Mouse (Mus musculus): ENCODE measurements around the gene 4930404H24Rik. TPM values are rescaled to one million over a fixed set of nuclear protein-coding genes. Genes with fewer than 3 reads are reported as not detected.

4930404H24Rik gene
- polyA plus RNA-seq, 1 experiment from 2014 or later = not detected

DNA sequence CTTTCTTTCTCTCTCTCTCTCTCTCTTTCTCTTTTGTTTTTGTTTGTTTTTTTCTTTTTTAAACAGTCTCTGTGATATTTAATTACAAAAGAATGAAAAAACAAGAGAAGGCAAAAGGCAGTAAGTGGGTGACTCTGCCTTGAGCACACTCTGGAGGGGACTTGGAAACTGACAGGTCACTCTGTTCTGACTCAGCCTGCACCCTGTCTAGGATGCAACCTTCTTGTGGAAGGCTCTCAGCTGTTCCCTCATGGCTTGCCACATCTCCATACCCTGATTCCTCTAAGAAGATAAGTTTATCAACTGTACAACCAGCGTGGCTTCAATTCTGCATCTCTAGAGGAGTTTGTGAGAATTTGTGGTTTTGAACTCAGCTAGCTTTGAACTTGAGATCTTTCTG lies 25.2 kb upstream of the 4930404H24Rik start:
- no peak overlapping the region for H3K4me2 ChIP-seq (ENCODE audit: low read length)
- H3K36me3 ChIP-seq (ENCODE audit: control insufficient read depth, insufficient read depth, low read length) = peaks cover 4% of the 10 kb centered on the region; the same call in 1 of the 2 replicates
- no peak overlapping the region for H3K27ac ChIP-seq (replicated peaks in 1 of 2; ENCODE audit: control insufficient read depth in 1 of 2, insufficient read depth in 1 of 2, low read depth in 2 of 2, low read length in 2 of 2)
- H3K4me1 ChIP-seq (ENCODE audit: control insufficient read depth in 2 of 2, insufficient read depth in 2 of 2, low read length in 2 of 2) = peaks cover 12 to 13% of the 10 kb centered on the region in 2 experiments
- WGBS = 63% methylated on average over 1 of the region's 1 CpGs
- no peak overlapping the region for H3K9ac ChIP-seq (ENCODE audit: low read length)
- no peak for ATAC-seq (ENCODE audit: insufficient number of reproducible peaks, insufficient read depth, low FRiP score, low read depth)
- peaks cover 4% of the 10 kb centered on the region; the same call in 1 of the 2 replicates for H3K9me3 ChIP-seq (ENCODE audit: control insufficient read depth, low read length)
- no peaks in the 10 kb centered on the region for H3K27me3 ChIP-seq (ENCODE audit: control insufficient read depth, insufficient read depth, low read length)
- H3K4me3 ChIP-seq (ENCODE audit: control insufficient read depth in 1 of 2, insufficient read depth in 1 of 2, low read depth in 1 of 2, low read length in 2 of 2) = no peak overlapping the region

DNA sequence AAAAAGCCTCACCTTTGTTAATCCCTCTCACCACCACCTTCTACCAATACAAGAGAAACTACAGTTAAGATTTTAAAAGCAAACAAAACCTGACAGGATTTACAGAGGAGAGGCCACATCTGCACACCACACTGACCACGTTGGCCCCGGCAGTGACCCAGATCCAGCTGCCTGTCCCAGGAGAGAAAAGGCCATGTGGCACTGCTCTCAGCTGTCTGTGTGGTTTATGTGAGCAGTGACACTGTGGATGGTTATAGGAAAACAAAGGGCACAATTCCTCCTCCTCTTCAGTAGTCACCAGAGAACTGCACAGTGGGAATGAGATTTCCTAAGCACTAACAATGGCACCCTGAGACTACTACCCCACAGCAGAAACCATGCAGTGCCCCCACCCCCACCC lies 23.3 kb upstream of the 4930404H24Rik start:
- H3K27ac ChIP-seq (replicated peaks in 1 of 2; ENCODE audit: control insufficient read depth in 1 of 2, insufficient read depth in 1 of 2, low read depth in 2 of 2, low read length in 2 of 2) = 0 out of 4 replicates have a peak overlapping the region, but pooled peaks of 1 of the 2 experiments have one; percentile 41
- no peaks in the 10 kb centered on the region for H3K36me3 ChIP-seq (ENCODE audit: control insufficient read depth, insufficient read depth, low read length)
- H3K4me2 ChIP-seq (ENCODE audit: low read length) = no peak overlapping the region
- ATAC-seq (ENCODE audit: insufficient number of reproducible peaks, insufficient read depth, low FRiP score, low read depth) = no peak
- H3K4me1 ChIP-seq (ENCODE audit: control insufficient read depth in 2 of 2, insufficient read depth in 2 of 2, low read length in 2 of 2) = peaks cover 17 to 21% of the 10 kb centered on the region in 2 experiments
- no peak overlapping the region for H3K9ac ChIP-seq (ENCODE audit: low read length)
- H3K4me3 ChIP-seq (ENCODE audit: control insufficient read depth in 1 of 2, insufficient read depth in 1 of 2, low read depth in 1 of 2, low read length in 2 of 2) = no peak overlapping the region
- no peaks in the 10 kb centered on the region for H3K27me3 ChIP-seq (ENCODE audit: control insufficient read depth, insufficient read depth, low read length)
- WGBS = 49% methylated on average over 2 of the region's 2 CpGs
- H3K9me3 ChIP-seq (ENCODE audit: control insufficient read depth, low read length) = no peaks in the 10 kb centered on the region

DNA sequence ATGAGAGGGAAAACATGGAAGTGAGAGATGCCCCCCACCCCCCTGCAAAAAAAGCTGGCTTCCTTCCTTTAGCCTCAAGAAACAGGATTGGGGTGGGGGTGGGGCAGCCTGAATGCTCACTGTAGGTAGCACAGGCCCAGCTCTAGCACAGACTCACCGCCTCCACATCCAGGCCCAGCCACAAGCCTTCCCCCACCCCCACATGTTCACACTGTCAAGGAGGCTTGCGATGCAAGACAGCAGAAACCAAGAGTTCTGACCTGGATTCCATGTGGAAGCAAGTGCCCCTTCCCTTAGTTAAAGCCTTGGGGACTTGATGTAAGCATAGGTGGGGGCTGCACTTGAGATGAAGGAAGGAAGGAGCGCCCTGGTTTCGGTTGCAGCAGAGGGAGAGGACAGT lies 22.8 kb upstream of the 4930404H24Rik start:
- peak overlapping the region in 1 of 2 experiments; percentile 41; a peak in 1 of 4 replicates for H3K27ac ChIP-seq (replicated peaks in 1 of 2; ENCODE audit: control insufficient read depth in 1 of 2, insufficient read depth in 1 of 2, low read depth in 2 of 2, low read length in 2 of 2)
- no peak overlapping the region for H3K4me2 ChIP-seq (ENCODE audit: low read length)

DNA sequence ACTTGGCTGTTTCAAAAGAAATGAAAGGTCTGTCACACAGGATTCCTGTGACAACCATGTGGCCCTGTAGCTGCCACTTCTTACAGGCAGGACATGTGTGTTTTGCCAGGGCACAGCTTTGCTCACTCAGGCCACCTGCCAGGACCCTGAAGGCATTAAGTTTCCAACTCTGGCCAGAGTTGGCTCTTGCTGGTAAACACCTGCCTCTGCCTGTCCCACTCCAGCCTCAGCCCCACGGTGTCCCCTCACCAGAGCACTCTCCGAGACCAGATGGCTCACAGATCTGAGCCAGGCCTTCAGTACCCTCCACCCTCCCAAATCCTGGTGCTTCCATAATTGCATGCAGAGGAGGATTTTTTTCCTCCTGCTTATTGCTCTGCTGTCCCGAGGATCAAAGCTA lies 21.6 kb upstream of the 4930404H24Rik start:
- H3K36me3 ChIP-seq (ENCODE audit: control insufficient read depth, insufficient read depth, low read length) = no peaks in the 10 kb centered on the region
- no peak overlapping the region for H3K27ac ChIP-seq (replicated peaks in 1 of 2; ENCODE audit: control insufficient read depth in 1 of 2, insufficient read depth in 1 of 2, low read depth in 2 of 2, low read length in 2 of 2)
- no peak overlapping the region for H3K9ac ChIP-seq (ENCODE audit: low read length)
- H3K4me1 ChIP-seq (ENCODE audit: control insufficient read depth in 2 of 2, insufficient read depth in 2 of 2, low read length in 2 of 2) = peaks cover 34 to 37% of the 10 kb centered on the region in 2 experiments
- no peak overlapping the region for H3K4me2 ChIP-seq (ENCODE audit: low read length)
- H3K27me3 ChIP-seq (ENCODE audit: control insufficient read depth, insufficient read depth, low read length) = no peaks in the 10 kb centered on the region
- no peak for ATAC-seq (ENCODE audit: insufficient number of reproducible peaks, insufficient read depth, low FRiP score, low read depth)
- H3K9me3 ChIP-seq (ENCODE audit: control insufficient read depth, low read length) = no peaks in the 10 kb centered on the region
- WGBS = 76% methylated on average over 3 of the region's 3 CpGs
- no peak overlapping the region for H3K4me3 ChIP-seq (ENCODE audit: control insufficient read depth in 1 of 2, insufficient read depth in 1 of 2, low read depth in 1 of 2, low read length in 2 of 2)

More for the DNA sequence above, 22.8 kb upstream of the 4930404H24Rik start:
- no peaks in the 10 kb centered on the region for H3K9me3 ChIP-seq (ENCODE audit: control insufficient read depth, low read length)
- WGBS = 42% methylated on average over 4 of the region's 4 CpGs
- H3K4me3 ChIP-seq (ENCODE audit: control insufficient read depth in 1 of 2, insufficient read depth in 1 of 2, low read depth in 1 of 2, low read length in 2 of 2) = no peak overlapping the region
- H3K9ac ChIP-seq (ENCODE audit: low read length) = no peak overlapping the region
- no peaks in the 10 kb centered on the region for H3K36me3 ChIP-seq (ENCODE audit: control insufficient read depth, insufficient read depth, low read length)
- no peaks in the 10 kb centered on the region for H3K27me3 ChIP-seq (ENCODE audit: control insufficient read depth, insufficient read depth, low read length)
- H3K4me1 ChIP-seq (ENCODE audit: control insufficient read depth in 2 of 2, insufficient read depth in 2 of 2, low read length in 2 of 2) = peaks cover 21 to 25% of the 10 kb centered on the region in 2 experiments
- ATAC-seq (ENCODE audit: insufficient number of reproducible peaks, insufficient read depth, low FRiP score, low read depth) = no peak

DNA sequence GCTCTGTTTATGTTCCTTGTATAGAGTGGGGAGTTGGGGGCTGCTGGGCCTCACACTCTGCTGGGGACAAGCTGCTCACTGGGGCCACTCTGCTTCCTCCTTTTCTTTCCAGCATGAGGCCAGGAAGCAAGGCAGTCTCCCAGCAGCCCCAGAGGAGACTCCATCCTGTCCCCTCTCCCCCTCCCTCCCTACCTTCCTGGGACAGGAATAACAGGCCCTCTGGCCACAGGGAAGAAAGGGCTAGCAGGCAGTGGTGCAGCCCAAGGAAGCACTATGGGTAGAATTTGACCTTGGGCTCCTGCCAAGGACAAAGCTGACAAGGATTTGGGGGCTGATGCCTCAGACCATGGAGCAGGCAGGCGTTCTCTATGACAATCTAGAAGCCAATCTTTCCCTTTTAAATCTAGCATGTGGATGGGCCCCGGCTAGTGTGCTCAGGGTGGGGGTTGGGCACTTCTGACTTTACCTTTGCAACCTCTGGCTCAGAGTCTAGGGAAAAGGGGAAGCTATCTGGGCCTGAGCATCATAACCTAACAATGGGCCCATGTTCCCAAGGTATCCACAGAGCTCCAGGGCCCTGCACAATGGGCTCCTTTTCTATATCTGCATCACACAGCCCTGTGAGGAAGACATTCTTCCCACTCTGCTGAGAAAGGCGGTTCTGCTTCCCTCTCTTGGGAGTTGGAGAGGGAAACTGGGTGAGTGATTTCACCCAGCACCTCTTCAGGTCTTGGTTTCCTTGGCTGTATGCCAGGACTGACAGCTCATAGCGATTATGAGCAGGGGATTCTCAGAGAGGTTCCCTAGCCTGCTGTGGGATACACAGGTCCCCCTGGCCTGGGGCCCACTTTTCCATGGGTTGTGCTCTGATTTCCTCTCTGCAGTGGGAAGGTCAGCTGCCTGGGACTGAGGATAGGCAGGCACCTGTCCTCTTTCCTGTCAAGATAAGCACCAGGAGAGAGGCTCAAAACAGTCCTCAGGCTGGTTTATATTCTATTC lies 17.2 kb upstream of the 4930404H24Rik start:
- Histone ChIP-seq H3K4me2 (ENCODE audit: low read length) (peak overlapping the region; percentile 35), H3K9me3 (ENCODE audit: control insufficient read depth, low read length) (no peaks in the 10 kb centered on the region), H3K9ac (ENCODE audit: low read length) (0 out of 2 replicates have a peak overlapping the region, but pooled peaks have one; percentile 30), H3K4me3 (ENCODE audit: control insufficient read depth in 1 of 2, insufficient read depth in 1 of 2, low read depth in 1 of 2, low read length in 2 of 2) (no peak overlapping the region), H3K36me3 (ENCODE audit: control insufficient read depth, insufficient read depth, low read length) (peaks cover 4% of the 10 kb centered on the region; the same call in 1 of the 2 replicates), H3K27ac (replicated peaks in 1 of 2; ENCODE audit: control insufficient read depth in 1 of 2, insufficient read depth in 1 of 2, low read depth in 2 of 2, low read length in 2 of 2) (peak overlapping the region; percentile 81 to 86), H3K27me3 (ENCODE audit: control insufficient read depth, insufficient read depth, low read length) (no peaks in the 10 kb centered on the region), H3K4me1 (ENCODE audit: control insufficient read depth in 2 of 2, insufficient read depth in 2 of 2, low read length in 2 of 2) (peaks cover 42 to 55% of the 10 kb centered on the region in 2 experiments)
- ATAC-seq (ENCODE audit: insufficient number of reproducible peaks, insufficient read depth, low FRiP score, low read depth) = peak; percentile 75
- WGBS = 5% methylated on average over 4 of the region's 4 CpGs

DNA sequence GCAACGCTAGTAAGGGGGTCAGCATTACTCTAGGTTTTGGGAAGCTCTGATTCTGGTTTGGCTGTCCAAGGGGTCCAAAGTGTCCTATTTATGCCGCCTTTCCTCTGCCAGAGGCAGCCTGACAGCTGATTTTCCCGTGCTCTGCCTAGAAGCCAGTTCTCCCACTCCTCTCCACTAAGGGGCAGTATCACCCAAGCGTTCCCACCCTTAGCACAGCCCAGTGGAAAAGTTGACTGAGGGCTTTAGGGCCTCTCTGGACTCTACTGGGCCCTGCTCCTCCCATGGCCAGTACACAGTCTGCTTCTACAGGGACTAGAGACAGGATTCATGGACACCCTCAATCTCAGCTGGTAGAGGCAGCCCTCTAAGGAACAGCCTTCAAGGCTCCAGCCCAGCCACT lies 14.0 kb upstream of the 4930404H24Rik start:
- Histone ChIP-seq H3K9ac (ENCODE audit: low read length) (peak overlapping the region; percentile 12; the same call in 1 of the 2 replicates), H3K27ac (replicated peaks in 1 of 2; ENCODE audit: control insufficient read depth in 1 of 2, insufficient read depth in 1 of 2, low read depth in 2 of 2, low read length in 2 of 2) (peak overlapping the region; percentile 37 to 59), H3K4me1 (ENCODE audit: control insufficient read depth in 2 of 2, insufficient read depth in 2 of 2, low read length in 2 of 2) (peaks cover 46 to 68% of the 10 kb centered on the region in 2 experiments), H3K4me2 (ENCODE audit: low read length) (no peak overlapping the region), H3K4me3 (ENCODE audit: control insufficient read depth in 1 of 2, insufficient read depth in 1 of 2, low read depth in 1 of 2, low read length in 2 of 2) (no peak overlapping the region), H3K27me3 (ENCODE audit: control insufficient read depth, insufficient read depth, low read length) (no peaks in the 10 kb centered on the region), H3K36me3 (ENCODE audit: control insufficient read depth, insufficient read depth, low read length) (peaks cover 4% of the 10 kb centered on the region; the same call in 1 of the 2 replicates), H3K9me3 (ENCODE audit: control insufficient read depth, low read length) (no peaks in the 10 kb centered on the region)
- peak; percentile 44; the same call in 1 of the 2 replicates for ATAC-seq (ENCODE audit: insufficient number of reproducible peaks, insufficient read depth, low FRiP score, low read depth)
- WGBS = 6% methylated on average over 4 of the region's 4 CpGs

DNA sequence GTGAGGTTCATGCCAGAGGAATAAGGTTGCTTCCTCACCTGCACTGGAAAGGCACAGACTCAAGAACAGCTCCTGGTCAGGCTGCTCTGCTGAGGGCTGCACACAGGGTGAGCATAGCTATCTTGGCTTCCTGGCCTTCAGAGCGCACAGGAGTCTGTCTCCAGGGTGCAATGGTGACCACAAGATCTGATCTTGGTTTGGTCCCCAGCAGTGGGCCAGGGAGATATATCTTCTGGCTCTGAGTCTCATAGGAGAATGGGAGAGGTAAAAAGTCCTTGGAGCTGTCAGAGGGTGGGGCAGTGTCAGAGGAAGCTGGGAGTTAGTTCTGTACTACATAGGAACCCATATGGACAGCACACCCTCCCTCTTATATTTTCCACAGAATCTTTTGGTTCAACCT lies 13.1 kb upstream of the 4930404H24Rik start:
- H3K36me3 ChIP-seq (ENCODE audit: control insufficient read depth, insufficient read depth, low read length) = peaks cover 4% of the 10 kb centered on the region; the same call in 1 of the 2 replicates
- H3K4me1 ChIP-seq (ENCODE audit: control insufficient read depth in 2 of 2, insufficient read depth in 2 of 2, low read length in 2 of 2) = peaks cover 46 to 71% of the 10 kb centered on the region in 2 experiments
- 0 out of 4 replicates have a peak overlapping the region, but pooled peaks of 1 of the 2 experiments have one; percentile 59 for H3K27ac ChIP-seq (replicated peaks in 1 of 2; ENCODE audit: control insufficient read depth in 1 of 2, insufficient read depth in 1 of 2, low read depth in 2 of 2, low read length in 2 of 2)
- no peaks in the 10 kb centered on the region for H3K27me3 ChIP-seq (ENCODE audit: control insufficient read depth, insufficient read depth, low read length)
- H3K4me3 ChIP-seq (ENCODE audit: control insufficient read depth in 1 of 2, insufficient read depth in 1 of 2, low read depth in 1 of 2, low read length in 2 of 2) = no peak overlapping the region
- H3K9me3 ChIP-seq (ENCODE audit: control insufficient read depth, low read length) = no peaks in the 10 kb centered on the region
- no peak overlapping the region for H3K4me2 ChIP-seq (ENCODE audit: low read length)
- 70% methylated on average over 1 of the region's 1 CpGs for WGBS
- H3K9ac ChIP-seq (ENCODE audit: low read length) = no peak overlapping the region; the same call in 1 of the 2 replicates
- ATAC-seq (ENCODE audit: insufficient number of reproducible peaks, insufficient read depth, low FRiP score, low read depth) = no peak
